Mouse (Mus musculus) stomach, postnatal 0 days (tissue): Measurements from ENCODE around the gene Sema3a. TPM values are rescaled to one million over a fixed set of nuclear protein-coding genes. Genes with fewer than 3 reads are reported as not detected.

Source experiments
- ATAC-seq: fragments of 200-750 bp; cut with Nextera tagmentation; 2 replicates; pipeline ENCODE4 v1.8.0; 2017; ENCODE audit not compliant: low FRiP score, low TSS enrichment
- DNase-seq: peaks from one replicate; pipeline ENCODE4 v3.0.0-alpha.2; 2016; ENCODE audit warnings: low spot score
- H3K27ac ChIP-seq: fragments of 300-500 bp; sonication (generic); replicated peaks from 2 replicates; pipeline ENCODE4 v1.5.1; 2014; ENCODE audit warnings: mild to moderate bottlenecking, control low read depth
- H3K27me3 ChIP-seq: fragments of 300-500 bp; sonication (generic); 2 replicates; pipeline ENCODE4 v1.6.1; 2014; ENCODE audit warnings: low read length; ENCODE audit not compliant: control insufficient read depth, insufficient read depth
- H3K36me3 ChIP-seq: fragments of 300-500 bp; sonication (generic); 2 replicates; pipeline ENCODE4 v1.6.1; 2014; ENCODE audit warnings: low read length, mixed read lengths; ENCODE audit not compliant: control insufficient read depth, insufficient read depth
- H3K4me1 ChIP-seq: fragments of 300-500 bp; sonication (generic); replicated peaks from 2 replicates; pipeline ENCODE4 v1.6.1; 2014; ENCODE audit warnings: antibody characterized with exemption; ENCODE audit not compliant: control insufficient read depth, insufficient read depth
- H3K4me2 ChIP-seq: fragments of 300-500 bp; sonication (generic); replicated peaks from 2 replicates; pipeline ENCODE4 v1.6.1; 2014; ENCODE audit warnings: low read depth, mild to moderate bottlenecking, control low read depth, moderate library complexity
- H3K4me3 ChIP-seq: fragments of 300-500 bp; sonication (generic); 2 replicates; pipeline ENCODE4 v1.5.1; 2014; ENCODE audit warnings: low read depth, low read length, control low read depth
- H3K9ac ChIP-seq: fragments of 300-500 bp; sonication (generic); 2 replicates; pipeline ENCODE4 v1.6.1; 2014; ENCODE audit warnings: mild to moderate bottlenecking, low read length, control low read depth, mixed read lengths
- H3K9me3 ChIP-seq: fragments of 300-500 bp; sonication (generic); 2 replicates; pipeline ENCODE4 v1.6.1; 2016; ENCODE audit warnings: low read length; ENCODE audit not compliant: control insufficient read depth
- CTCF ChIP-seq: IDR thresholded peaks from 2 replicates; pipeline ENCODE4 v1.5.1; 2016; ENCODE audit warnings: antibody characterized with exemption, low read depth, mild to moderate bottlenecking, moderate library complexity
- EP300 ChIP-seq: optimal IDR thresholded peaks from 2 replicates; pipeline ENCODE3; 2016; ENCODE audit warnings: antibody characterized with exemption
- whole genome bisulfite sequencing: fragments of 180-500 bp; shearing (Covaris S2); extraction: QIAGEN DNeasy Blood & Tissue Kit; methylation state at CpG from one replicate; pipeline ENCODE4 v1.1.7; 2014; 5-methylcytosine and 5-hydroxymethylcytosine counted together
- polyA plus RNA-seq: library from polyadenylated mRNA; unstranded; fragments of >200 nt; fragmentation: Nextera tagmentation; extraction: Ambion mirVana; gene quantifications from 2 replicates; pipeline ENCODE4 v1.2.1, GENCODE M21; 2015

The Sema3a gene
- polyA plus RNA-seq, 1 experiment from 2014 or later: 7.4 TPM

DNA sequence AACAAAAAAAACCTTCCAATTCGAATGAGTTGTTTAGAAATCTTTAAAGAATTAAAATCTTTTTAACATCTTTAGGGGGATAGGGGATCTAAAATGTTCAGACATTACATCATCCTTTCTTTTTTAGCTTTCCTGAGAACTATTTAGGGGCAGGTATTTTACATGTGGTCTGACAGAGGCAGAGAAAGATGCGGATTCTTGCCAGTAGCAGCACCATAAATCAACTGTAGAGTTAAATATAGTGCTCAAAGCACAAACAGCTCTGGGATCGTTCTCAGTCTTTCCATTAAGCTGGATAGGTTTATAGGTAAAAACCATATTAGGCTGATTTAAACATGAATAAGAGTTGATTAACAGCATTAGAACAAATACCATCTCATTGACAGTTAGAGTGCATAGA lies 307.4 kb downstream of the Sema3a start:
- Histone ChIP-seq H3K9ac (no peak overlapping the region), H3K4me3 (no peak overlapping the region), H3K9me3 (no peaks in the 10 kb centered on the region), H3K4me1 (no peaks in the 10 kb centered on the region), H3K27ac (no peak overlapping the region), H3K36me3 (no peaks in the 10 kb centered on the region), H3K4me2 (no peak overlapping the region), H3K27me3 (no peaks in the 10 kb centered on the region)
- ATAC-seq (no peak), DNase-seq (no peak)
- 42% methylated on average over 3 of the region's 3 CpGs for WGBS
- no peak for TF ChIP-seq EP300
- no peak for TF ChIP-seq CTCF

DNA sequence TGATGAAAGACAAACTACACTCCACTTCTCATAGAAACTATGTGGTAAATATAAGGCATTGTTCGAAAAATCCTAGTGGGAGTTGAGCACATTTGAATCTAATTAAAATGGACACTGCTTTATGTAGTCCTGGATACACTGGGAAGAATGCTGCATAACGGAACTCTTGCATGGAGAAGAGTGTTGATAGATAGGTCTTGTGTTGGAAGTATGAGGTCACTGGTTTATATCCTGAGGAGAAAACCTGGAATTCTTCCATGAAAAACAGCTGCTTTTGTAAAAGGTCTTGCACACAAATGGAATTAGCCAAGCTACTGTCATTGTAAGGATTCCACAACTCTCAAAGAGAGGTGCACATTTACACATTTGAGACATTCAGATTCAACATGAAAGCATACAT lies 308.1 kb downstream of the Sema3a start:
- H3K4me3 ChIP-seq: no peak overlapping the region
- H3K27ac ChIP-seq: no peak overlapping the region
- H3K9me3 ChIP-seq: no peaks in the 10 kb centered on the region
- 58% methylated on average over 2 of the region's 2 CpGs for WGBS
- no peak overlapping the region for H3K9ac ChIP-seq
- H3K4me2 ChIP-seq: no peak overlapping the region
- no peak for DNase-seq
- ATAC-seq: no peak
- no peaks in the 10 kb centered on the region for H3K27me3 ChIP-seq
- H3K4me1 ChIP-seq: no peaks in the 10 kb centered on the region
- H3K36me3 ChIP-seq: no peaks in the 10 kb centered on the region
- no peak for TF ChIP-seq CTCF
- TF ChIP-seq EP300: no peak

DNA sequence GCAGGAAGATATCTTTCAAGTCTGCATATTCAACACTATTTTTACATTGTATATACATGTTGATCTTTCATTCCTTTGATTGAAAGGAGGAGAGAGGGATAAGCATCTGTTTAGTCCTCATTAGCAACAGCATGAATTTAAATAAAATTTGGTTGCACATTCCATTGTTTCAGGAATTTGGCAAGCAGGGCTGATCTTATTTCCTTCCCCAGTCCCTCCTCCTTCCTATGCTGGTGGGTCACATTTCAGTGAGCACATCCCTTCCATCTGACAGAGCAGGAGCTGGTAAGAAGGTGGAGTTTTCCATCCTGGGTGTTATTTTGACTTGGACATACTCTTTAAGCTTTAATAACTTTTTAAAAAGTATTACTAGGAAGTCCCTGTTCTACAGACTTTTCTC lies 315.9 kb downstream of the Sema3a start:
- H3K36me3 ChIP-seq: no peaks in the 10 kb centered on the region
- H3K27me3 ChIP-seq: no peaks in the 10 kb centered on the region
- no peaks in the 10 kb centered on the region for H3K4me1 ChIP-seq
- H3K9ac ChIP-seq: no peak overlapping the region
- no peak overlapping the region for H3K4me3 ChIP-seq
- TF ChIP-seq EP300 (no peak), CTCF (no peak)
- DNase-seq (no peak), ATAC-seq (no peak)
- no peak overlapping the region for H3K27ac ChIP-seq
- no peak overlapping the region for H3K4me2 ChIP-seq
- H3K9me3 ChIP-seq: no peaks in the 10 kb centered on the region

DNA sequence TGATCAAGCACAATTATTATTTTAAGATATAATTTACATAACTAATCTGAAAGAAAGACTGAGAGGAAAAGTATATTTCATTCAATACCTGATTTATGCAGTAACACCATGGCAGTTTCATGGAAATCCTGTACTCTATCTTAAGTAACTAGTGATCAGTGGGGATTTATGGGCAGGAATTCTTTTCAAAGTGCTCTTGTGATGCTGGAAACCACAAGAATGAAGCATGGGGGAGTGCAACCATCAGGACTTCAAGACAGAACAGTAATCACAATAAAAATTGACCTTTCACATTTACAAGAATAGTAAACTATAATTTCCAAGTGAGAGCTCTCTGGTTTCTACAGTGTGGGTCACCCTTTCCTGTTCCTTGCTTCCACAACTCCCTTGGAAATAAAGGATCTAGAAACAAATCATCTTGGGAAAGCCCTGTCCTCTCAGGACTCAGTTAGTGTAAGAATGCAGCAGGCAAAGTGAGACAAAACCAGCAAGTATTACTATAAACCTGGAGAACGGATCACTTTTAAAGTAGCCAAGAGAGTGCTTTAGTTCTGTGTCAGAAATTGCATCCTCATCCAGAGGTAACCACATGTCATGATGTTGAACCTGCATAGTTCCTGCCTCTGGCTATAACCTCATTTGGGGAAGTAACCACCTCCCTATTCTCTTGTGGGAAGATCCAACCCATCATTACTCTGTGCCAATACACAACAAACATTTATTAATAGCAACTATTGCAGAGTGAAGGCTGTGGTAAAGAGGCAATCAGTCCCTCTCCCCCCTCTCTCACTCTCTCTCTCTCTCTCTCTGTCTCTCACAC lies 335.2 kb downstream of the Sema3a start:
- no peak overlapping the region for H3K27ac ChIP-seq
- H3K27me3 ChIP-seq: no peaks in the 10 kb centered on the region
- H3K4me2 ChIP-seq: no peak overlapping the region
- 70% methylated on average over 1 of the region's 1 CpGs for WGBS
- no peak for TF ChIP-seq CTCF
- TF ChIP-seq EP300: no peak
- no peaks in the 10 kb centered on the region for H3K36me3 ChIP-seq
- no peaks in the 10 kb centered on the region for H3K4me1 ChIP-seq
- DNase-seq (no peak), ATAC-seq (no peak)
- H3K9ac ChIP-seq: no peak overlapping the region
- no peak overlapping the region for H3K4me3 ChIP-seq
- no peaks in the 10 kb centered on the region for H3K9me3 ChIP-seq

DNA sequence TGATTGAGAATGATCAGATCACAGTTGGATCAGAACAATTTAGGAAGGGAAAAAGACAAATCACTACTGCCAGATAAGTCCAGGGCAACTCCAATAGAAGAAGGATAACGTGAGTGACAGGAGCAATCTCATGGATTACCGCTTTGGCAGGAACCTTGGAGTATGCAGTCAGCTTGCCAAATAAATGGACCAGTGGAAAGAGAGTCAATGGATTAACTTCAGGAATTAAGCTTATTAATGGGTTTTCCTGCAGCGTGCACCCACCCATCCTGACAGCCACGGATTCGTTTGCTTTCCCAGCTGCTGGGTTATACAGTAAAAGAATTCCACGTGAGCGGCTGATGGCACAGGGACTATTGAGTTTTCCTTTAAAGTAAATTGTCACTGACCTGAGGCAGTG lies 343.6 kb downstream of the Sema3a start:
- 26% methylated on average over 7 of the region's 7 CpGs for WGBS
- DNase-seq: no peak
- no peak for ATAC-seq
- no peaks in the 10 kb centered on the region for H3K27me3 ChIP-seq
- TF ChIP-seq EP300 (no peak), CTCF (no peak)
- no peak overlapping the region for H3K27ac ChIP-seq
- H3K4me1 ChIP-seq: no peaks in the 10 kb centered on the region
- no peaks in the 10 kb centered on the region for H3K36me3 ChIP-seq
- no peaks in the 10 kb centered on the region for H3K9me3 ChIP-seq
- H3K9ac ChIP-seq: no peak overlapping the region
- H3K4me3 ChIP-seq: no peak overlapping the region
- H3K4me2 ChIP-seq: no peak overlapping the region

DNA sequence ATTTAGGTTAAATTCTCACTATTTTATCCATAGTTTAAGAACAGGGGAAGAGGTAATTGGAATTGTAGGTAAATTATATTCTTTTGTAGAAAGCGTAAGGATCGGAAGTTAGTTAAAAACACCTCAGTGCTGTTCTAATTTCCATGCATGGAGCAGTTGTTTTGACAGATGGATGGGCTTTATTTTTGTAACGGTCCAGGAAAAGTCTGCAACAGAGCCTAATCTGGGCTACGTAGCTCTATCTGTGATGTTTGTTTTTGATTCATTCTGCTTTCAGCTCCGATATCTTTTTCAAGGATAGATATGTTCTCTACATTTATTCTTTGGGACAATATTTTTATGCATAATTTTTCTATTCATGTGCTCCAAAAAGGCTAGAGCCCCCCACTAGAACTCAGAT lies 344.2 kb downstream of the Sema3a start:
- ATAC-seq: no peak
- Histone ChIP-seq H3K4me3 (no peak overlapping the region), H3K4me2 (no peak overlapping the region), H3K4me1 (no peaks in the 10 kb centered on the region), H3K27me3 (no peaks in the 10 kb centered on the region), H3K9me3 (no peaks in the 10 kb centered on the region), H3K27ac (no peak overlapping the region), H3K9ac (no peak overlapping the region), H3K36me3 (no peaks in the 10 kb centered on the region)
- 52% methylated on average over 5 of the region's 5 CpGs for WGBS
- TF ChIP-seq EP300: no peak
- TF ChIP-seq CTCF: no peak
- DNase-seq: no peak
